Mouse (Mus musculus) heart, postnatal 0 days (tissue): ENCODE data around the gene Ifnz.

Experiments used
- CTCF ChIP-seq: IDR thresholded peaks from 2 replicates; pipeline ENCODE4 v1.5.1; 2016; ENCODE audit warnings: antibody characterized with exemption, control low read depth, low read depth
- EP300 ChIP-seq: IDR thresholded peaks from 2 replicates; pipeline ENCODE4 v1.6.1; 2016; ENCODE audit warnings: antibody characterized with exemption, low read depth

DNA sequence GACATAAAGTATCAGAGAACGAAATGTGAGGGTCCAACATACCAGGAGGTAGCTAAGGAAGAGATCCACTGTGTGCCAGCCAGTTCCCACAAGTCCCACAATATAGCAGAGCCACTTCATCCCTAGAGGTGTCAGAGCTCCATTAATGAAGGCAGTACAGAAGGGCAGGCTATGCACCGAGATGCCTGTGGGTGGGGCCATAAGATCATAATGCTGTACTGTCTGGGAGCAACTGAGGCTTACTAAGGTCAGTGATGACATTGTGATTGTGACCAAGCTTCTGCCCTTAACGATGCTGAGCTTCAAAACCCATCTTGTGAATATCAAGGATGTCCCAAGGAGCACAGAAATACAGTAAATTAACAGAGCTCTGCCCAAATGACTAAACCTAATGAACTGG, 37.7 kb upstream of the Ifnz start:
- TF ChIP-seq CTCF, result peak; percentile 29
- no peak for TF ChIP-seq EP300
